Mouse (Mus musculus) midbrain, embryonic 12.5 days (tissue): ENCODE measurements around the gene Lrrn2. TPM values are rescaled to one million over a fixed set of nuclear protein-coding genes. Genes with fewer than 3 reads are reported as not detected.

ENCODE experiments used
- microRNA-seq: library from miRNA; unstranded; fragments of <30 nt; microRNA quantifications from one replicate; pipeline ENCODE4, GENCODE M21; 2017
- polyA plus RNA-seq: library from polyadenylated mRNA; unstranded; fragments of >200 nt; fragmentation: Nextera tagmentation; extraction: Ambion mirVana; gene quantifications from 2 replicates; pipeline ENCODE4 v1.2.1, GENCODE M21; 2016

Lrrn2 gene
- polyA plus RNA-seq, 1 experiment from 2014 or later: 19.6 TPM

Small RNA genes within 50 kb of the gene (microRNA-seq; reads per million reads assigned to microRNA genes)
- not detected for gene Gm44300

Other genes with a start within 250 kb of the Lrrn2 start
- 32.8 and 40.8 TPM in 2 replicates for gene Nfasc, start 138.5 kb upstream of the Lrrn2 start, polyA plus RNA-seq
- 50.1 and 56.4 TPM in 2 replicates for gene Mdm4, start 150.3 kb downstream of the Lrrn2 start, polyA plus RNA-seq
- gene Pik3c2b, start 165.4 kb downstream of the Lrrn2 start, polyA plus RNA-seq: 21.3 and 21.7 TPM in 2 replicates